Mouse (Mus musculus): Measurements from ENCODE around the gene Prss33. TPM values are rescaled to one million over a fixed set of nuclear protein-coding genes. Genes with fewer than 3 reads are reported as not detected.

Gene Prss33
- polyA plus RNA-seq, 1 experiment = 0.16 TPM

- DNase-seq (ENCODE audit: extremely low spot score in 1 of 2, low spot score in 1 of 2) = peak in 1 of 2 experiments; percentile 55
These were observed 7.4 kb downstream of the Prss33 start for GRCm38 (mm10) chr17:23828271-23829001.

- DNase-seq (ENCODE audit: extremely low spot score in 1 of 2, low spot score in 1 of 2) = no peak
These were observed 10.3 kb downstream of the Prss33 start for GRCm38 (mm10) chr17:23825591-23825990.

- DNase-seq (ENCODE audit: extremely low spot score in 1 of 2, low spot score in 1 of 2) = no peak
These were observed 12.2 kb downstream of the Prss33 start for GRCm38 (mm10) chr17:23823614-23824013.

GRCm38 (mm10) chr17:23823018-23823417, 12.8 kb downstream of the Prss33 start:
- DNase-seq (ENCODE audit: extremely low spot score in 1 of 2, low spot score in 1 of 2) = no peak

- DNase-seq (ENCODE audit: extremely low spot score in 1 of 2, low spot score in 1 of 2) = no peak
These were observed 13.8 kb downstream of the Prss33 start for GRCm38 (mm10) chr17:23822094-23822493.

GRCm38 (mm10) chr17:23820731-23821130, 15.1 kb downstream of the Prss33 start:
- DNase-seq (ENCODE audit: extremely low spot score in 1 of 2, low spot score in 1 of 2) = no peak

GRCm38 (mm10) chr17:23819235-23819634, 16.6 kb downstream of the Prss33 start:
- no peak for DNase-seq (ENCODE audit: extremely low spot score in 1 of 2, low spot score in 1 of 2)

GRCm38 (mm10) chr17:23818579-23818978, 17.3 kb downstream of the Prss33 start:
- no peak for DNase-seq (ENCODE audit: extremely low spot score in 1 of 2, low spot score in 1 of 2)

- no peak for DNase-seq (ENCODE audit: extremely low spot score in 1 of 2, low spot score in 1 of 2)
These were observed 20.2 kb downstream of the Prss33 start for GRCm38 (mm10) chr17:23815641-23816040.

- no peak for DNase-seq (ENCODE audit: extremely low spot score in 1 of 2, low spot score in 1 of 2)
These were observed 27.9 kb downstream of the Prss33 start for GRCm38 (mm10) chr17:23807918-23808317.

- peak in 1 of 2 experiments; percentile 36 for DNase-seq (ENCODE audit: extremely low spot score in 1 of 2, low spot score in 1 of 2)
These were observed 29.0 kb downstream of the Prss33 start for GRCm38 (mm10) chr17:23806867-23807266.

- no peak for DNase-seq (ENCODE audit: extremely low spot score in 1 of 2, low spot score in 1 of 2)
These were observed 31.3 kb downstream of the Prss33 start for GRCm38 (mm10) chr17:23804426-23805085.

GRCm38 (mm10) chr17:23803366-23804041, 32.4 kb downstream of the Prss33 start:
- DNase-seq (ENCODE audit: extremely low spot score in 1 of 2, low spot score in 1 of 2) = peak in 1 of 2 experiments; percentile 68

- peak; percentile 98 to 99 for DNase-seq (ENCODE audit: extremely low spot score in 1 of 2, low spot score in 1 of 2)
These were observed 33.0 kb downstream of the Prss33 start for GRCm38 (mm10) chr17:23802746-23803365.

GRCm38 (mm10) chr17:23801627-23802026, 34.2 kb downstream of the Prss33 start:
- no peak for DNase-seq (ENCODE audit: extremely low spot score in 1 of 2, low spot score in 1 of 2)

- DNase-seq (ENCODE audit: extremely low spot score in 1 of 2, low spot score in 1 of 2) = no peak
These were observed 38.5 kb downstream of the Prss33 start for GRCm38 (mm10) chr17:23797316-23797715.

- DNase-seq (ENCODE audit: extremely low spot score in 1 of 2, low spot score in 1 of 2) = no peak
These were observed 40.5 kb downstream of the Prss33 start for GRCm38 (mm10) chr17:23795323-23795722.

- no peak for DNase-seq (ENCODE audit: extremely low spot score in 1 of 2, low spot score in 1 of 2)
These were observed 44.8 kb downstream of the Prss33 start for GRCm38 (mm10) chr17:23791079-23791357.

- DNase-seq (ENCODE audit: extremely low spot score in 1 of 2, low spot score in 1 of 2) = peak in 1 of 2 experiments; percentile 54
These were observed 45.4 kb downstream of the Prss33 start, which contains the start of gene Srrm2 for GRCm38 (mm10) chr17:23790269-23791078. Gene Srrm2, plus strand, starts transcription at chr17:23790532.

- DNase-seq (ENCODE audit: extremely low spot score in 1 of 2, low spot score in 1 of 2) = no peak
These were observed 46.0 kb downstream of the Prss33 start for GRCm38 (mm10) chr17:23789749-23790268.

Data from frontal cortex, adult 2 months (tissue).